Mouse (Mus musculus): Measurements from ENCODE around the gene Pip5k1b.

The Pip5k1b gene

DNA sequence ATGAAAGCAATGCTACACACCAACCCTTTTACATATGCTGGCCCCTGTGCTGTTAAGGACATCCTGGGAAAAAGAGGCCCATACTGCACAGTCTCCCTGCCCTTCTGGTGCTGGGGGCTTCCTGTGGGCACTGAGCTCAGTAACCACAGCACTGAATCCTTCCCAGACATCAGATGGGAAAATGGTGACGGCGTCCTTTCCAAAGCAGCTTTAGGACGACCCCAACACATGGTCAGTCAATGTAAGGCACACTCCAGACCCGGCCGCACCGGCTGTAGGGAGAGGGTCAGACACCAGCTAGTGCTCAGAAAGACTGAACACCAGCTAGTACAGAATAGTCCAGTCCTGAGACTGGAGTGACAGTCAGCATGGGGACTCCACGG, 13.4 kb downstream of the Pip5k1b start:
- DNase-seq, result no peak

DNA sequence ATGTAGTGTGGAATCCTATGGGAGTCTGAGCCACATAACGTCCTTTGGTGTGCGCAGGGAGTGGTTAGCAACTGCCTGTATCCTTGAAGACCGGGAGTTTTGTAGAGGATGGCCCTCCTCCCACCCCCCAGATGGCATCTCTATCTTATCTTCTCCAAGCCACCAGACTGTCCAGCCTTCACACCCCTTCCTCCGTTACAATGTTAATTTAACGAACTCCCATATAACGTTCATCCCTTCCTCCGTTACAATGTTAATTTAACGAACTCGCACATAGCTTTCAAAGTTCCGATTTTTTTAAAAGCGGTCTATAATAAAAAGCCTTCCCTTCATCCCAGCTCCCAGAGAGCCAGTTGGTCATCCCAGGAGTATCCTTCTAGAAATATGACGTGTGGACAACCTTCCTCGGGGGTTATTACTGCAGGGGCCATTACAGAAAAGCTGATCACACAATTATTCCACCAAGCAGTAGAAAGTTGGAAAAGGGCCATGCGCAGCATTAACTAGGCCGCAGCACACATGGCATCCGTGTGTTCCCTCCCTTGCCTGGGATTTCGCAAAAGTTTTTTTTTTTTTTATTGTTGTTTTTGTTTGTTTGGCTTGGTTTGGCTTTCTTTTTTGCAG, 13.9 kb downstream of the Pip5k1b start:
- DNase-seq, result no peak

DNA sequence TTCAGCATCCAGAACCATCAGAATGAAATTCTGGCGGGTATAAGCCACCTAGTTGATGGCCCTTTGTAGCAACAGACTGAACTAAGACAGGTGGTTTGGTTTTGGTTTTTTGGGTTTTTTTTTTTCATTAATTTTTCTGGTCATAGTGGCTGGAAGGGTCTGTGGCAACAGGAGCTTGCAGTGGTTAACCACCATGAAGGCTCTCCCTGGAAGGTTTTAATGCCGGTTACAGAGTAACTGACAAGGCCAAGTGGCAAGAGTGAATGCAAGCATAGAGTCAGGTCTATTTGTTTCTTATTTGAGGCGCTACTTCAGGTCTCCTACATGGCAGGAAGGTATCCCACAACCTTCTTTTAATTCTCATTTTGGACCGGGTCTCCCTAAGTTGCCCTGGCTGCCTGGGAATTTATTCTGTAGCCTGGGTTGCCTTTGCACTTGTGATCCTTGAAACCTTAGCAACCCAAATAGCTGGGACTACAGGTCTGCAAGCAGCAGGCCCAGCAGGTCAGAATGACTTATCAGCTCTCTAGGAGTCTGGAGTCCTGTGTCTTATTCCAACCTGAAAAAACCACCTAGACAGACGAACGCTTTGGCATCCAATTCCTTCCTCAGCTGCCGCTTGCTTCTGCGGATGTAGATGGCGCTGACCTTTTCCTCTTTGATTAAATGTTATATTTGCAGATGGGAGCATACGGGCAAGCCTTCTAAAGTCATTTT, 14.6 kb downstream of the Pip5k1b start:
- no peak for DNase-seq

DNA sequence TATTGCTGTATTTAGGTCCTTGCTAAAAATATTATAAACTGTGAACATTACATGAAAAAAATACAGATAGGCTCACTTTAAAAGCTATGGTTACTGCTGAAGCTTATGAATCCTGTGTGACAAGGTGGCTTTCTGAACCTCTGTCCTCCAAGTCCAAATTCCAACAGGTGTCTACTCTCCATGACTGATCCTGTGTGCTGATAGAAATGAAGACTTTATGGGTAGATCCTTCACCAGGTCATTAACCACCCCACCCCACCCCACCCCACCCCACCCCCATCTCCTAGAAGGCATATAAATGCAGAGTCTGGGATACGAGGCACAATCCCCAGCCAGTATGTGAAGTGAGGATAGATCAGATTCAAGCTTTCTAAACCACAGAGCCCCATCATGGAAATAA, 16.6 kb downstream of the Pip5k1b start:
- no peak for DNase-seq

DNA sequence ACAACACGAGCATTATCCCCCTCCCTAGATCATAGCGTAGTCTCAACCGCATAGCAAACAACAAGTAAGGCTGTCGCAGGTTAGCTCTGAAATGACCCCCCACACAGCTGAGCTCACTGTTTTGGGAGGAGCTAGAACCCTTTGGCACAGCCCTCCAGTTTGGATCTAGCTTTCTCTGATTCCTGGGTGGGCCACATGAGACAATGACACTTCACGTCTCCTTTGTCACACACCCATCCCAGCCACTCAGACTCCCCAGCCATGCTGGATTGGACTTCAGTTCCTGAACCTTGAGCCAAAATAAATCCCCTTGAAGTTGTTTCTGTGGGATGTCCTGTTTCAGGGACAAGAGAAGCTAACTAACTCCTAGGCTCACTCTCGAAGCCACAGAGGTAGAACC, 17.5 kb downstream of the Pip5k1b start:
- DNase-seq, result no peak

DNA sequence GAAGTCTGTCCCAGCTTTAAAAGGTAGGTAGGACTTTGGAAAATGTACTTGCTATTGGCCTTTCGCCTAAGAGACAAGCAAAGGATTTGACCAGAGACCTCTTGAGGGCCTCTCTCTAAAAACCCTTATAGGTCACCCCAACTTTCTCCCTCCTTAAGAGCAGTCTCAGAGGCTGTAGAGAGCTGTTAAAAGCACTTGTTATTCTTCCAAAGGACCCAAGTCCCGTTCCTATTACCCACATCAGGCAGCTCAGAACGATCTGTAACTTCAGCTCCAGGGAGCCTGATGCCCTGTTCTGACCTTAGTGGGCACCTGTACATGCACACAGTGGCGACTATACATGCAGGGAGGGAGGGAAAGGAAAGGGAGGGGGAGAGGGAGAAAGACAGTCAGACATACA, 18.0 kb downstream of the Pip5k1b start:
- DNase-seq, result no peak

DNA sequence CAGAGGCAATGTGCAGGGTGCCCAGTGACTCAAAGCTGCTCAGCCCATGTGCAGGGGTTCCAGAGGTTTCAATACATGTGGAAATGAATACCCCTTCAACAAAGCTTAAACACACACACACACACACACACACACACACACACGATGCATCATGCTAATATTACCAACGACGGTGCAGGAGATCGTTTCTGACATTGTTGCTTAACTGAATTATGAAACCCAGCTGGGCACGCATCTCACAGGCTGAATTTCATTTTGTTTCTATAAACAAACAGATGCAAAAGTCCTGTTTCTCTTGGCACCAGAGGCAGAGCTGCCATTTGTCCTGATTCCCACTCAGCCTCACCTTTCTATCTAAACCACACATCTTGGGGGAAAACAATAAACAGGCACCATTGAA, 18.8 kb downstream of the Pip5k1b start:
- no peak for DNase-seq

DNA sequence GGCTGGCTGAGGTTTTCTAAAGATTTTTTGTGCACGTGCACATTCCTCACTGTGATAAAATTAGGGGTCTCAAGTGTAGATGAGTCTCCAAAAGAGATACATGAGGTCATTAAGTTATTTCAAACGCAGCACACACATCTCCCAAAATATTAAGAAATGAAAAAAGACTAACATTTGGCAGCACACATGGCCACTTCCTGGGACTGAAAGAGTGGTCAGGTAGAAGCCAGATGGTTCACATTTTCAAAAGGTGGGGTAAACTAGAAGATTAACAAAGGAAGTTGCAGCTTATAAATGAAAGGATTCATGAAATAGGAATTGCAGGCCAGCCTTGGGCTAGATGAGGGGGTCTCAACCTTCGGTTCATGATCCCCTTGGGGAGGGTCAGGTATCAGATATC, 19.4 kb downstream of the Pip5k1b start:
- no peak for DNase-seq

DNA sequence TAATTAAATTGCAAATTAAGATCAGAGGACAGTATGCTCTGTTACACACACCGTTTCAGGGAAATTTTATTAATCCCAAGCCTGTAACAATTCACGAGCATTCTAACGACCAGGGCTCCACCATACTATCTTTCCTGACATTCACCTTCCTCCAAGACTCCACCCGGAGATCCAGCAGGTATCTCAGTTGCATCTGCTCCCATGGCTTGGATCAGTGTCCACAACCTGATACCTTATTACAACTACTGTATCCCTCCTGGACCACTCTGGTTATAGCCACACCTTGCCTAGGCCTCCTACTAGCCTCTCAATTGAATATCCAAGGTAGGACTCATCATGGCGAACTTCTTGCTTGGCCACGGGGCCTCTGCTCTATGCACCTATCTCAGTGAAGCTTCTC, 20.5 kb downstream of the Pip5k1b start:
- DNase-seq, result no peak

DNA sequence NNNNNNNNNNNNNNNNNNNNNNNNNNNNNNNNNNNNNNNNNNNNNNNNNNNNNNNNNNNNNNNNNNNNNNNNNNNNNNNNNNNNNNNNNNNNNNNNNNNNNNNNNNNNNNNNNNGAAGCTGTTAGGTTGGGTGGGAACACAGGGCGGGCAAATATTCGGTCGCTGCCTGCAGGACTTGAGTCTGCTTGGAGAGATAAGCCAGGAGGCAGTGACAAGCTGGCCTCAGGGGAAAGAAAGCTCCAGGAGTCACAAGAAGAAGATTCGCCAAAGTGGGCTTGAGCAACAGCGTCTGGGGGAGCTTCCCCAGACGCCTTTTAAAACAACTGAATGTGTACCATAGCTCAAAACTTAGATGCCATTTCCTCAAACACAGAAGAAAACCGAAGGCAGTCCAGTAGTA, 20.9 kb downstream of the Pip5k1b start:
- DNase-seq, result no peak

DNA sequence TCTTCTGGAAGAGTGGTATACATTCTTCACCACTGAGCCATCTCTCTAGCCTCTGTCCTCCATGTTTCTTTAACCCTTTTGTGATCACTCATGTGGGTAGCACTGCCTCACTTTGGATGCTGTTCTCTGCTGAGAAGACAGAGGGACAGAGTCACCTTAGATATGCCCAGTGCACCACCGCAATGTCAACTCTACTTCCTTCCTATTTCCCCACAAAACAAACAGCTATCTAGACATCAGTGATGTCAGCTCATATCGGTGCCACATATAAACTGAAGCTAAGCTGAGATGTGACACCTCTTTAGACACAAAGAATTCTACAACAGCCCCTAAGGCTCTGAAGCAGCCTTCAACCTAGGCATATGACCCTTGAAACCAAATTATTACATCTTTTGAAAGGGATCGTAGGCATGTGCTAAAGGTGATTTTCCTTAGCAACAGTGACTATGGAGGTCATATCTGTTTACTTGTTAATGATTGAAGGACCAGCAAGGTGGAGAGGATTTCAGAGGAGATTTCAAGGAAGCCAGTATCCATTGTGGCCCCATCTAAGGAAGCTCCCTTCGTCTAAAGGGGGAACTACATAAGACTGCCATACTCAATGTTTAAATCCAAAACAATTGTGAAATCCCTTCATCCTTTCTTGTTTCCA, 26.6 kb downstream of the Pip5k1b start:
- no peak for DNase-seq

DNA sequence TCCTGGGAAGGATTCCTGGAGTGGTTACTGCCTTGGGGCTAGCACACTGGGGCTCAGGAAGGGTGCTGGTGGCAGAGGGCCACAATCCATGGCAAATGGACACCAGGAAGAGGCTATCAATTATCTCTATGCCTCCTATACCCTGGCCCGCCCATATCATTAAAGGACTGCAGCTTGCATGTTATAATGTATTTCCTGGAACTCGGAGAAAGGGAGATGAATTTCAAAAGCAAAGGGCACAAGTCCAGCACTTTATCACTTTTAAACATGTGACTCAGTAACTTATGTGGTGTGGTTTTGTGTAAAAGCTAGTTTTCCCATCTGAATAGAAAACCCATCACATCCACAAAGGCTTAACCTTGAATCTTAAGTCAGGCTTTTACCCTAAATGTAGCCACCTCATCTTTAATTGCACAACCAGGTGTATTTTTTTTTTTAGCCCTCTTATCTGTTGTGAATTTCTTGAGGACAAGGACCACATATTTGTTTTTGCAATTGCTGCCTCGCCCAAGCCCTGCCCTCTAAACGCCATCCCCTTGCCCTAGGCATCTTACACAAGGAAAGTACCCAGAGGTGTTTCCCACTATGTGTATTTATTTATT, 27.4 kb downstream of the Pip5k1b start:
- DNase-seq, result no peak

DNA sequence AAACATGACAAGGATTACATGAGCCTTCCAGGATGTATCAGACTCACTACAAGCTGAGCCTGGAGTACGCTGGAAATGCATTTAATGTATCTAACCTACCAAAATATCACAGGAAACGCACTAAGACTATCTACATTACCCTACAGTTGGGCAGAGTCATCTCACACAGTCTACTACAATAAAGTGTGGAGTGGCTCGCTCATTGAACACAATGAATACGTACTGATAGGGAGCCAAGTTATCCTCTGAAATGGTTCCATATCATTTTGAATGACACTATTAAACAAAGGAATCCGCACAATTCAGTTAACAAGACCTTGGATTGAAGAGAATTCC, 28.1 kb downstream of the Pip5k1b start:
- no peak for DNase-seq

DNA sequence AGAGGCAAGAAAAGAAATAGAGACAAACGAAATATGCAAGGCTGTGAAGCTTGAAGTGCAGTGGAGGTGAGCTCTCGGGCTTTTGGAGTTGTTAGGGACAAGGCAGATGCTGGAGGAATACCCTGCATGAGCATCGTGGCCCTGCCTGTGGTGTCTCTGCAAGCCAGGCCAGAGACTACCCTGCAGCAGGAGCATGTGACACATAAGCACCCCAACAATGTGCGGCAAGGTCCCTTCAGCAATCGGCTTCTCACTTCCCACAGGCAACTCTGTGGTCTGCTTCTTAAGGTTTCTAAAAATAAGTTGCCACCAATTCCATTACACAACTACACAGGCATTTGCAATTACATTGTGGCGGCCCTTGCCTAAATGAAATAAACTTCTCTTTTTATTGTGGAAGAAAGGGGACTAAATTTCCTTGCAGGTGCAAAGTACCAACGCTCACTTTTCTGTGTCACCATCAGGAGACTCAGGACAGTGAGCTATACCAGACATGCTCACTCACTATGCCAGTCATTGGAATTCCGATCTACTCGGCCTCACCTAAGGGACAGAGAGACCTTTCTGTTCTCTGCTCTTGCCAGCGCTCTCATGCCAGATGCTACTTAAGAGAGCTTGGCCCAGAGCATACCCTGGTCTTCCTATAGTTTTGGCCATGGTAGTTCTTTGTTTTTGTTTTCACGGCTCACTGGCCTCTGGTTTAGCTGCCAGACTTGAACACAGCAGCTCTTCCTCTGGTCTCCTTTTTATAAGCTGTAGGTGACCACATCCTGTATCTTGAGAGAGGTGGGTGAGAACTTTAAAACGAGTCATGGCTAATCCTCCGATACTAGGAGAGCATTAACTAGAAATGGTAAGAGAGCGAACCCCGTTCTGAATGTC, 28.7 kb downstream of the Pip5k1b start:
- no peak for DNase-seq

DNA sequence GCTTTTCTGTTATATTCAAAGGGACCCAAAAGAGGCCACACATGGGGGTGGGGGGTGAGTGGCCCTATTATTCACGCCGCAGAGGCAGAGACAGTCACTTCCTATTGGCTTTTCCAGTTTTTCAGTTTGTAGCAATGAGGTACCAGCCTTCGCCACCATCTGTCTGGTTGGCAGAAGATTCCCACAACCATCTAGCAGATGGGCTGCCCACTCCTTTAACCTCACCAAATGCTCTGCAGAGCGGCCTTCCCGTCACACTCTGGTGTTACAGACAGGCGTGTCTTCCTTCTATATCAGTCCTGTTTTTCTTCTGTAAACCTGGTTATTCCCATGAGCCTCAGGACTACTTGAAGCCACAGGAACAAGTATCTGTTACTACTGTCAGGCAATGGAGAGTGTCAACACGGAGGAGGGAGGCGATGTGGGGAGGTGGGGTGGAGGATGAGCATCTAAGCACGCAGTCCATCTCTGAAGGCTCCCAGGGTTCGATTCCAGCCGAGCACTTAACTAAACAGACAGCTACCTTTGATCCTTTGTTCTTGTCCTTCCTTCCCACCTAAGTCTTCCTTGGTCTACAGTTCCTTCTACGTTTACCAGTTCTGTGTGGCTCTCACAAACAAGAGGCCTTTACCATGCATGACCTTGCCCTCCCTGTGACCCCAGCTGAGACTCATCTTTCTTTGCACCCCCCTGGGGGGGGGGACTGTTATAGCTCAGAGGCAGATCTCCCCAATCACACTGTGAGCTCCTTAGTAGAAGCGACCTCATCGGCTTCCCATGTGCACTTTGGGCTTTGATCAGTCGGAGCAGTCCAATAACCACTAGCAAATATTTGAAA, 32.0 kb downstream of the Pip5k1b start:
- no peak for DNase-seq

DNA sequence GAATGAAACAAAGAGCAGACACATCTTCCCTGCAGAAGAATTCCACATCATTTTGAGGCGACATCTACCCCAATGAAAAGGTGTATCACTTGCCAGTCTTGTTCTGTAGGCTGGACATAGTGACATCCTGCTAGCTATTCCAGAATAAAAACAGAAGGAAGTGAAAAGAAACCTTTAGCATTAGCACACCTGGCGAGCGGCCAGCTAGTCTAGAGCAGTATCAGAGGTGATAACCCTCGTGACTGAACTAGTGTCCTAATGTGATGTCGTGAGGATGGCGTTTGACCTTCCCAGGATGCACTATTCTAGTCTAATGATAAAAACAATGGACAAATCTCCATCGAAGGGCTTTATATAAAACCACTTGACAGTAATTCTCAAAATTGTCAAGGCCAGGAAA, 33.7 kb downstream of the Pip5k1b start:
- no peak for DNase-seq

DNA sequence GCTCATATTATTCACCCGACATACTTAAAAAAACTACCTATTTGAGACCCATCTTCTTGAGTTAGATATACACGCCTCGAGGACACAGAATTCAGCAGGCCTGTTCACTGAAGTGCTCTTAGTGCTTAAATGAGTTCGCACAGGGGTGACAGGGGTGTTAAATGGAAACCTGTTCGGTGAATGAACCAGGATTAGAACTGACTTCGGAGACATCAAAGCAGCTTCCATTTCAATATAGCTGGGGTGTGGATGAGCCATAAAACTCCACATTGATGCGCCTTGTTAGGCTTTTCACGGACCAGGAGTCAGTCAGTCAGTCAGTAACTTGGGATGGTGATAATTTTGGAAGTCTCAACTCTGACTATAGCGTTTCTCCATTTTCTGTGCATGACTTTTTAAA, 34.5 kb downstream of the Pip5k1b start:
- no peak for DNase-seq

DNA sequence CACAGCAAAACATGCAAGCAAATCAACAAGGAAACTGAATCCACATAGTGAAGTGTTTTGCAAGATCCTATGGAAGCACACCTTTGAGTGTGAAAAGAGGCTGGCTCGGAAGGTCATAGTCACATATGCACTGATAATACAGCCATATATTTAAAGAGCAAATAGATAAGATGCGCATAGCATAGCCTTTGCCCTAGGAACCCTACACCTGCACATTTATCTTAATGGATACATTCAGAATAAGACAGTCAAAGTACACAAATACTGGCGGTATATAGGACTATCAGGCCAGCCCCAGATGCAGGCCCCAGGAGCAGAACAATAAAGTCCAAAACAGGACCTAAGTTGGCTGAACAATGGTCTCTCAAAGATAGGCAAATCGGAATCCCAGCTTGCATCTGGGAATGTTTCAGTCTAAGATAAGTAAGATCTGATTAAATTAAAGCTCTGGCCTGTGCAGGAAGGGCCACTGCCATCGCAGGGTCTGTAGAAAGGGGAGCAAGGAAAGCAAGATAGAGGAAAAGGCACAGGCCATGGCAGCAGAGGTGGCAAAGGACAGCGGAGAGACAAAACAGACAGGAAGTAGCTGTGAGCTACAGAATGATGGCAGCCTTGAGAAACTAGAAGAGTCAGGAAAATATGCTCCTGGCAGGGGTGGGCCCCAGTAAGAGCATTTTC, 35.8 kb downstream of the Pip5k1b start:
- DNase-seq, result no peak

DNA sequence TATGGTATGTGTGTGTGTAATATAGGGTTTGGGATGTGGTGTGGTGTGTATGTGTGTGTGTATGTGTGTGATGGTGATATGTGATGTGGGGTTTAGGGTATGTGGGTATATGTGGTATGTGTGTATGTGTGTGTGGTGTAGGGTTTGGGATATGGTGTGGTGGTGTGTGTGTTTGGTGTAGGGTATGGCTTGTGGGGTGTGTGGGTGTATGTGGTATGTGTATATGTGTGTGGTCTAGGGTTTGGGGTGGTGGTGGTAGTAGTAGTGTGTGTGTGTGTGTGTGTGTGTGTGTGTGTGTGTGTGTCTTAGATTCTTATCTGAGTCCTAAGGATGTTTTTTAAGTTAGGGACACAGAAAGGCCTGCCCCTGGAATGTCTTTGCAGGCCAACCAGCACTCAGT, 37.3 kb downstream of the Pip5k1b start:
- no peak for DNase-seq

DNA sequence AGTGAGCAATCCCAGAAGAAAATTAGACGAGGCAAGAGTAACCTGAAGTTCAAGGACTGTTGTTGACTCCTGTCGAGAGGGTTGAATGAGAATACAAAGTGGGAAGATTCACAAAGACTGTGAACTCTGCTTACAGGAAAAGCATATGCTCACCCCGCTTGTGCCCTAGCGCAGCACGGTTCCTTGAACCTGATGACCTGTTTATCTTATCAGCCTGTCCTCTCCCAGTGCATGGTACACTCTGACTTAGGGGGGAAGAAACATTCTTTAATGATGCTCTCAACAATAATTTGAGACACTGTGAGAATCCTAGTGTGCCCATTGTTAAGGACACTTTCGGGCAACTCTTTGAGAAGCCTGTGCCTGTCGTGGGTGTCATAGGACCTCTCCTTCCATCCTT, 38.6 kb downstream of the Pip5k1b start:
- DNase-seq, result no peak

DNA sequence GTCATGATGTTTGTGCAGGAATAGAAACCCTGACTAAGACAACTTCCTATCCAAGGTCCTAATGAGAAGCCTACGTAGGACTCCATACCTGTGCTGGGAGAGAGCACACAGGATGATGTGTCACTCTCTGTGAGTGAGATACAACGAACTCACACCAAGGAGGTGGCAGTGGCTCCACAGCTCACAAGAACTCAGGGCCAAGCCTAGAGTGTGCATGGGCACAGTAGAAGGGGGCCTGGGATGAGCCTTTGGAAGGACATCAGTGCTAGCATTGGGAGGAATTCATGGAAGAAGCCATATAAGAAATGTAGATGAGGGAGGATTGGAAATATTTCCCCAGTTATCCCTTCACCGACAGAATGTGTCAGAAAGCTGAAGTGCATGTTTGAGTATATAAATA, 39.7 kb downstream of the Pip5k1b start:
- DNase-seq, result no peak

All from lung, postnatal 4 days (tissue).